Mouse (Mus musculus) liver, adult 2 months (tissue): ENCODE data around the gene Fam43a.

Experiments
- CTCF ChIP-seq: fragments of 200-500 bp; IDR thresholded peaks from 2 replicates; pipeline ENCODE4 v1.5.1; 2011; ENCODE audit warnings: low read depth, low read length, control low read depth
- POLR2A ChIP-seq: fragments of 200-500 bp; IDR thresholded peaks from 2 replicates; pipeline ENCODE4 v1.6.1; 2011; ENCODE audit warnings: low read length, control low read depth; ENCODE audit not compliant: insufficient read depth; ENCODE audit errors: extremely low read depth

GRCm38 (mm10) chr16:30611331-30611730 is 11.8 kb downstream of the Fam43a start:
- TF ChIP-seq POLR2A: no peak
- no peak for TF ChIP-seq CTCF
